Mouse (Mus musculus): ENCODE measurements around the gene Rimkla. TPM values are rescaled to one million over a fixed set of nuclear protein-coding genes. Genes with fewer than 3 reads are reported as not detected.

Rimkla gene
- polyA plus RNA-seq, 1 experiment from 2014 or later: 6.5 TPM

DNA sequence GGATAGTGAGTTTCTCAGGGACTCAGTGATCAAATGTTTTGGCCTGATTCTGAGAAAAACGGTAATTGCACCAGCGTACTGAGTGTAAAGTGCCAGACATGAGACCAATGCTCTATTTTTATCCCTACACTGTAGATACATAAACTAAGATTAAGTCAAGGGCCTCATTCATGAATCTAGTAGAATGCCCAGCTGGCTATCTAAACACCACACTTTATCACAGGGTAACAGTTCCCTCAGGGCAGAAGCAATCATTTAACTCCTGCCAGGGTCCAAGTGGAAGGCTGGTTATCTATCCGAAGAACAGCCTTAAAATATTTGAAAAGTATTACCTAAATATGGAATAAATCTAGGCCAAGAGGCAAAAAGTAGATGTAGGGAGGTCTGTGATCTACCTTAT is 74.5 kb downstream of the Rimkla start:
- Histone ChIP-seq H3K27ac (ENCODE audit: poor library complexity, severe bottlenecking) (no peak overlapping the region), H3K4me1 (replicated peaks) (peaks cover 24% of the 10 kb centered on the region), H3K9me3 (replicated peaks) (no peaks in the 10 kb centered on the region), H3K27me3 (replicated peaks) (no peaks in the 10 kb centered on the region), H3K36me3 (peaks cover 9% of the 10 kb centered on the region), H3K9ac (no peak overlapping the region), H3K4me3 (no peak overlapping the region), H3K4me2 (no peak overlapping the region)
- WGBS: 33% methylated on average over 3 of the region's 3 CpGs
- ATAC-seq (ENCODE audit: insufficient number of reproducible peaks, low FRiP score): no peak

DNA sequence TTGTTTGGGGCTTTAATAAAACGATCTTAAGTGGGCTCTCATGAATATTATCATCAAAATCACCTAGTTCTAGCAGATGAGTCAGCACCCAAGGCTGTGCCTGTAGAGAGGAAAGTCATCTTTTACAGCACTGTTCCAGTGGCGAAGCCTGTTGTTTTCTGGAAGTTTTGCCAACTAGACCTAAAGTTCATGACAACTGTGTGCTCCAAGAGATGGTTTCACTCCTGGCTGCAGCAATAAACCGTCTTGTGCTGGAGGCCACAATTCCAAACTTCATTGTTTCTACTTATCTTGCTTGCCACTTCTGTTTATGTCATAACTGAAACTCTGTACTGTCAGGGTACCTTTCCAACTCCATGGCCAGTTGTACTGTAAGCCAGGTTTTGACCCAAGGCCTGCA is 75.2 kb downstream of the Rimkla start:
- H3K4me1 ChIP-seq (replicated peaks): peaks cover 23% of the 10 kb centered on the region
- no peak overlapping the region for H3K9ac ChIP-seq
- H3K4me2 ChIP-seq: no peak overlapping the region
- H3K9me3 ChIP-seq (replicated peaks): no peaks in the 10 kb centered on the region
- ATAC-seq (ENCODE audit: insufficient number of reproducible peaks, low FRiP score): no peak
- no peak overlapping the region for H3K4me3 ChIP-seq
- 72% methylated on average over 3 of the region's 3 CpGs for WGBS
- H3K27me3 ChIP-seq (replicated peaks): no peaks in the 10 kb centered on the region
- peaks cover 9% of the 10 kb centered on the region for H3K36me3 ChIP-seq
- no peak overlapping the region for H3K27ac ChIP-seq (ENCODE audit: poor library complexity, severe bottlenecking)

Other genes with a start within 250 kb of the Rimkla start
- gene Cldn19, start 237.2 kb downstream of the Rimkla start, polyA plus RNA-seq (2016; fragmentation: Nextera tagmentation; extraction: Ambion mirVana): not detected in 2 replicates
- 851 and 903 TPM in 2 replicates for gene Ybx1, start 198.0 kb downstream of the Rimkla start, polyA plus RNA-seq (2016; fragmentation: Nextera tagmentation; extraction: Ambion mirVana)
- 58.1 and 58.5 TPM in 2 replicates for gene Ppih, start 172.1 kb downstream of the Rimkla start, polyA plus RNA-seq (2016; fragmentation: Nextera tagmentation; extraction: Ambion mirVana)
- 3.3 and 4.1 TPM in 2 replicates for gene Ccdc30, start 77.1 kb downstream of the Rimkla start, polyA plus RNA-seq (2016; fragmentation: Nextera tagmentation; extraction: Ambion mirVana)
- gene Ppcs, start 70.2 kb downstream of the Rimkla start, polyA plus RNA-seq (2016; fragmentation: Nextera tagmentation; extraction: Ambion mirVana): 26.3 and 27.6 TPM in 2 replicates
- gene Zmynd12, start 69.8 kb downstream of the Rimkla start, polyA plus RNA-seq (2016; fragmentation: Nextera tagmentation; extraction: Ambion mirVana): 0.23 TPM in 1 of 2 replicates, not detected in the other
- gene Foxj3, start 44.4 kb upstream of the Rimkla start, polyA plus RNA-seq (2016; fragmentation: Nextera tagmentation; extraction: Ambion mirVana): 28.4 and 29.9 TPM in 2 replicates
- gene Frg2f1, start 46.9 kb upstream of the Rimkla start, polyA plus RNA-seq (2016; fragmentation: Nextera tagmentation; extraction: Ambion mirVana): 4.5 and 5.1 TPM in 2 replicates
- gene Guca2a, start 145.1 kb upstream of the Rimkla start, polyA plus RNA-seq (2016; fragmentation: Nextera tagmentation; extraction: Ambion mirVana): not detected in 2 replicates
- gene Guca2b, start 166.3 kb upstream of the Rimkla start, polyA plus RNA-seq (2016; fragmentation: Nextera tagmentation; extraction: Ambion mirVana): not detected in 2 replicates
- gene Hivep3, start 241.2 kb upstream of the Rimkla start, polyA plus RNA-seq (2016; fragmentation: Nextera tagmentation; extraction: Ambion mirVana): 5.8 and 6.1 TPM in 2 replicates